8 mouse cellular contexts compared by ENCODE assay signal in the genomic region with DNA sequence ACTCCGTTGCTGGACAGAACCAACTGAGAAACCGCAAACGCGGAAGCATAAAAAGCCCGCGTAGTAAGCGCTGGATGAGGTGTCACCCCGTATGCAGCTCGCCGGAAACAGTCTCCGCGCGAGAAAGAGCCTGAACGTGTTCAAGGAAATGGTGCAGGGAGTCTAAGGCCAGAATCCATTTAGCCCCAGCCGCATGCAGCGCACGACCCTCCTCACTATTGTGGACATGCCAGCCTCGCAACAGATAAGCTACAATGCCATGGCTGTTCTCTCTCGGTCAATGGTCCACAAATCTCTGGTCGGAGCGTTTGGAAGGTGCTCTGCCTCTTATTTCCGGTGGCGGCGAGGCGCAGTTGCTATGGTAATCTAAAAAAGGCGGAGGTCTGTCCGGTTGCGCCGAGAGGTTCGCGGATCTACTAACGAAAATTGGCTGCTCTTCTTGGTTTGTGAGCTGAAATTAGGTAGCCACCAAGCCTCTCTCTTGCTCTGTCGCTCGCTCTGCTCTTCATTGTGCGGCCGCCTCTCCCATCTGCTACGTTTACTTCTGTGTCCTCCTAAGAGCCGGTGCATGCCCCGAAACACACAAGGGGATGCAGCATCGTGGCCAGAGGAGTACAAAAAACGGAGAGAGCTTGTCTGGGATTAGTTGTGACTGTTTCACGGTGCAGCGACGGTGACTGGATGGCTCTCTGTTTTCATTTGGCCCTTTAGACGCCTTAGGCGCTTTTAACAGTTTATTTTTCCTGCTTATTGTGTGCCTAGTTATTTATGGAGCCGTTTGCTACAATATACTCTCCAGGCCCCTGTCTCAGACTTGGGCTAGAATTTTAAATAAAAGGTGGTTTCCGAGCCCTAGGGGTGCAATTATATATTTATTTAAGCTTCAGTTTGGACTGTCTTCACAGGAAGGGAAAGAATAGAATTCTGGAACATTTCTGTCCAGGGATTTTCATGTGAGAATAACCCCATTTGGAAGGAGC. TPM values are rescaled to one million over a fixed set of nuclear protein-coding genes. Genes with fewer than 3 reads are reported as not detected.
DNase-seq lines count a peak whose midpoint lies in the region; ATAC-seq and TF ChIP-seq lines count a peak whose summit lies in the region.

A gene (plus strand): TSS at position 105 of the 980 bp plus-strand sequence.

- no peaks in the 10 kb centered on the region for H3K27me3 ChIP-seq in embryonic facial prominence, embryonic 15.5 days
- no peaks in the 10 kb centered on the region for H3K27me3 ChIP-seq in limb, embryonic 14.5 days (ENCODE audit: control insufficient read depth, insufficient read depth, low read length)
- H3K27me3 ChIP-seq in midbrain, postnatal 0 days (ENCODE audit: insufficient read depth, low read length), result no peaks in the 10 kb centered on the region

- under 1% methylated on average over 48 of the region's 48 CpGs for WGBS in bone marrow, adult 2 months
- WGBS in embryonic facial prominence, embryonic 15.5 days, result under 1% methylated on average over 48 of the region's 48 CpGs
- WGBS in limb, embryonic 14.5 days, result under 1% methylated on average over 48 of the region's 48 CpGs
- under 1% methylated on average over 48 of the region's 48 CpGs for WGBS in midbrain, postnatal 0 days

- no peaks in the 10 kb centered on the region for H3K4me1 ChIP-seq in bone marrow, adult 2 months (ENCODE audit: control insufficient read depth, insufficient read depth, low read length)
- peaks cover 10% of the 10 kb centered on the region for H3K4me1 ChIP-seq in embryonic facial prominence, embryonic 15.5 days
- no peaks in the 10 kb centered on the region for H3K4me1 ChIP-seq in limb, embryonic 14.5 days (ENCODE audit: control insufficient read depth, insufficient read depth, low read length)
- no peaks in the 10 kb centered on the region for H3K4me1 ChIP-seq in midbrain, postnatal 0 days (ENCODE audit: insufficient read depth, low read length)

- DNase-seq in 416B (ENCODE audit: low read depth), result peak; percentile 94
- peak; percentile 81 for DNase-seq in heart, adult 8-10 months (ENCODE audit: low spot score)
- DNase-seq in kidney, adult 9 months, result peak; percentile 87
- peak; percentile 91 for DNase-seq in limb, embryonic 14.5 days (ENCODE audit: low spot score)
- peak; percentile 93 for DNase-seq in midbrain, postnatal 0 days (ENCODE audit: low spot score)
- peak; percentile 67 to 75 for DNase-seq in spleen, postnatal 14 days (ENCODE audit: low spot score in 2 of 2)

- H3K4me3 ChIP-seq in bone marrow, adult 2 months (replicated peaks; ENCODE audit: control insufficient read depth, low read depth, low read length), result peak within 1 kb of the TSS; percentile 79
- peak within 1 kb of the TSS; percentile 82 for H3K4me3 ChIP-seq in embryonic facial prominence, embryonic 15.5 days (replicated peaks)
- H3K4me3 ChIP-seq in limb, embryonic 14.5 days (replicated peaks; ENCODE audit: low read length), result peak within 1 kb of the TSS; percentile 76
- H3K4me3 ChIP-seq in midbrain, postnatal 0 days (ENCODE audit: low read depth, low read length), result peak within 1 kb of the TSS; percentile 61

- peak within 1 kb of the TSS; percentile 65 for H3K4me2 ChIP-seq in embryonic facial prominence, embryonic 15.5 days (replicated peaks)
- H3K4me2 ChIP-seq in limb, embryonic 14.5 days (replicated peaks; ENCODE audit: low read depth, low read length, severe bottlenecking), result peak within 1 kb of the TSS; percentile 59
- H3K4me2 ChIP-seq in midbrain, postnatal 0 days (ENCODE audit: low read depth, low read length, poor library complexity, severe bottlenecking), result peak within 1 kb of the TSS; percentile 58

- TF ChIP-seq CTCF in bone marrow, adult 2 months (IDR thresholded peaks at IDR 0.05; ENCODE audit: control insufficient read depth, insufficient read depth, low read length), result no peak
- peak; percentile 24; the same call in 1 of the 2 replicates for TF ChIP-seq CTCF in midbrain, postnatal 0 days (IDR thresholded peaks at IDR 0.05)

- ATAC-seq in embryonic facial prominence, embryonic 15.5 days (ENCODE audit: insufficient number of reproducible peaks, low FRiP score, low TSS enrichment, low read depth), result peak; percentile 82; the same call in 1 of the 2 replicates
- ATAC-seq in limb, embryonic 14.5 days (ENCODE audit: low FRiP score, low read depth), result peak; percentile 89
- ATAC-seq in midbrain, postnatal 0 days (ENCODE audit: low FRiP score), result peak; percentile 91

- H3K9me3 ChIP-seq in embryonic facial prominence, embryonic 15.5 days (replicated peaks), result no peaks in the 10 kb centered on the region
- no peaks in the 10 kb centered on the region for H3K9me3 ChIP-seq in limb, embryonic 14.5 days (ENCODE audit: control insufficient read depth, low read length)
- no peaks in the 10 kb centered on the region for H3K9me3 ChIP-seq in midbrain, postnatal 0 days (ENCODE audit: low read length)

- H3K9ac ChIP-seq in embryonic facial prominence, embryonic 15.5 days, result peak within 1 kb of the TSS; percentile 68
- H3K9ac ChIP-seq in limb, embryonic 14.5 days (ENCODE audit: low read depth, low read length, severe bottlenecking), result peak within 1 kb of the TSS; percentile 75
- peak within 1 kb of the TSS; percentile 86 for H3K9ac ChIP-seq in midbrain, postnatal 0 days (replicated peaks; ENCODE audit: low read length, poor library complexity, severe bottlenecking)

- peak within 1 kb of the TSS; percentile 12; the same call in 1 of the 2 replicates for H3K27ac ChIP-seq in bone marrow, adult 2 months (ENCODE audit: control insufficient read depth, insufficient read depth, low read depth, low read length, poor library complexity)
- H3K27ac ChIP-seq in embryonic facial prominence, embryonic 15.5 days (replicated peaks), result peak within 1 kb of the TSS; percentile 88
- H3K27ac ChIP-seq in limb, embryonic 14.5 days (replicated peaks; ENCODE audit: low read depth, low read length), result peak within 1 kb of the TSS; percentile 76
- peak within 1 kb of the TSS; percentile 95 for H3K27ac ChIP-seq in midbrain, postnatal 0 days (ENCODE audit: low read depth, low read length)

- TF ChIP-seq POLR2A in bone marrow, adult 2 months (IDR thresholded peaks at IDR 0.05; ENCODE audit: borderline replicate concordance, control insufficient read depth, low read depth, low read length), result no peak
- TF ChIP-seq POLR2A in limb, embryonic 14.5 days (IDR thresholded peaks at IDR 0.05; ENCODE audit: borderline replicate concordance, extremely low read depth, insufficient read depth, insufficient read length), result peak; percentile 51; the same call in 1 of the 2 replicates

- H3K36me3 ChIP-seq in embryonic facial prominence, embryonic 15.5 days, result no peaks in the 10 kb centered on the region
- no peaks in the 10 kb centered on the region for H3K36me3 ChIP-seq in limb, embryonic 14.5 days (ENCODE audit: control insufficient read depth, insufficient read depth, low read length)
- H3K36me3 ChIP-seq in midbrain, postnatal 0 days (ENCODE audit: insufficient read depth, low read length), result no peaks in the 10 kb centered on the region

RNA-seq across cellular contexts. Expression of the gene that starts here (rescaled TPM):
- 2.7 and 2.9 TPM in 2 replicates for polyA plus RNA-seq in bone marrow, adult 2 months (2011; ENCODE audit: insufficient read depth, insufficient read length, low replicate concordance, missing spikeins)
- 19.8 and 27.8 TPM in 2 replicates for polyA plus RNA-seq in embryonic facial prominence, embryonic 15.5 days (2015; fragmentation: Nextera tagmentation; extraction: Ambion mirVana)
- total RNA-seq in heart, adult 8-10 months (2022), result 1 to 10 TPM in 3 of 4 experiments, under 1 TPM in 1; 0.66 to 3.7 (median 1.6) TPM
- 18.0 and 20.6 TPM in 2 replicates for polyA plus RNA-seq in limb, embryonic 14.5 days (2012; rRNA removed)
- polyA plus RNA-seq in limb, embryonic 14.5 days (2014; fragmentation: Nextera tagmentation; extraction: Ambion mirVana), result 20.8 and 21.2 TPM in 2 replicates
- total RNA-seq in midbrain, postnatal 0 days (2014; rRNA removed), result 8.6 and 19.4 TPM in 2 replicates
- polyA plus RNA-seq in midbrain, postnatal 0 days (2015; fragmentation: Nextera tagmentation; extraction: Ambion mirVana), result 8.3 and 10.0 TPM in 2 replicates

Comparison
In these comparisons a context has a peak if more than half of its experiments do, and no peak if none do; other contexts are left out.
1. Peak in every context shown above with its lines: DNase-seq, ATAC-seq, H3K4me3 ChIP-seq and H3K27ac ChIP-seq.
2. H3K27ac ChIP-seq: peak in every context shown above with its lines; median percentile 95 in midbrain, postnatal 0 days; 88 in embryonic facial prominence, embryonic 15.5 days; 76 in limb, embryonic 14.5 days; 12 in bone marrow, adult 2 months.